Mouse (Mus musculus) midbrain, embryonic 14.5 days (tissue): ENCODE measurements around the gene Ncam1. TPM values are rescaled to one million over a fixed set of nuclear protein-coding genes. Genes with fewer than 3 reads are reported as not detected.
A peak's percentile ranks its signal among the peaks of the same experiment; 100 is the strongest.

Experiments used
- ATAC-seq: fragments of 200-750 bp; cut with Nextera tagmentation; 2 replicates; pipeline ENCODE4 v1.8.0; 2017; ENCODE audit warnings: moderate number of reproducible peaks, moderate library complexity; ENCODE audit not compliant: low FRiP score, low TSS enrichment
- DNase-seq: peaks from one replicate; pipeline ENCODE4 v3.0.0-alpha.2; 2015
- H3K27ac ChIP-seq: fragments of 300-500 bp; sonication (generic); replicated peaks from 2 replicates; pipeline ENCODE4 v1.5.1; 2014; ENCODE audit warnings: mild to moderate bottlenecking, low read depth, low read length, moderate library complexity
- H3K27me3 ChIP-seq: fragments of 300-500 bp; sonication (generic); 2 replicates; pipeline ENCODE4 v1.6.1; 2014; ENCODE audit warnings: low read length, control low read depth, mixed read lengths; ENCODE audit not compliant: control insufficient read depth, insufficient read depth
- H3K36me3 ChIP-seq: fragments of 300-500 bp; sonication (generic); 2 replicates; pipeline ENCODE4 v1.6.1; 2014; ENCODE audit warnings: low read length, control low read depth; ENCODE audit not compliant: control insufficient read depth, insufficient read depth
- H3K4me1 ChIP-seq: fragments of 300-500 bp; sonication (generic); 2 replicates; pipeline ENCODE4 v1.6.1; 2014; ENCODE audit warnings: mild to moderate bottlenecking, antibody characterized with exemption, low read length, control low read depth; ENCODE audit not compliant: control insufficient read depth, insufficient read depth
- H3K4me2 ChIP-seq: fragments of 300-500 bp; sonication (generic); 2 replicates; pipeline ENCODE4 v1.6.1; 2014; ENCODE audit warnings: mild to moderate bottlenecking, low read length, moderate library complexity
- H3K4me3 ChIP-seq: fragments of 300-500 bp; sonication (generic); replicated peaks from 2 replicates; pipeline ENCODE4 v1.5.1; 2014; ENCODE audit warnings: low read depth, low read length
- H3K9ac ChIP-seq: fragments of 300-500 bp; sonication (generic); replicated peaks from 2 replicates; pipeline ENCODE4 v1.6.1; 2014; ENCODE audit warnings: mild to moderate bottlenecking, low read length, moderate library complexity
- H3K9me3 ChIP-seq: fragments of 300-500 bp; sonication (generic); 2 replicates; pipeline ENCODE4 v1.6.1; 2016; ENCODE audit warnings: low read length, control low read depth, mixed read lengths; ENCODE audit not compliant: control insufficient read depth
- WGBS: fragments of 180-500 bp; shearing (Covaris S2); extraction: QIAGEN DNeasy Blood & Tissue Kit; methylation state at CpG from one replicate; pipeline ENCODE4 v1.1.7; 2014; 5-methylcytosine and 5-hydroxymethylcytosine counted together
- polyA plus RNA-seq: library from polyadenylated mRNA; unstranded; fragments of >200 nt; fragmentation: Nextera tagmentation; extraction: Ambion mirVana; gene quantifications from 2 replicates; pipeline ENCODE4 v1.2.1, GENCODE M21; 2014

Ncam1 gene
- polyA plus RNA-seq, 1 experiment from 2014 or later = 389 TPM

GRCm38 (mm10) chr9:49502245-49502644 is 296.5 kb downstream of the Ncam1 start:
- 89% methylated on average over 4 of the region's 4 CpGs for WGBS

GRCm38 (mm10) chr9:49499878-49500277 is 298.8 kb downstream of the Ncam1 start:
- Histone ChIP-seq H3K4me1 (no peaks in the 10 kb centered on the region), H3K9ac (no peak overlapping the region), H3K36me3 (peaks cover 19% of the 10 kb centered on the region), H3K27ac (no peak overlapping the region), H3K27me3 (no peaks in the 10 kb centered on the region), H3K4me2 (no peak overlapping the region), H3K9me3 (no peaks in the 10 kb centered on the region), H3K4me3 (no peak overlapping the region)
- DNase-seq (no peak), ATAC-seq (no peak)
- 89% methylated on average over 2 of the region's 2 CpGs for WGBS

More at GRCm38 (mm10) chr9:49502245-49502644, 296.5 kb downstream of the Ncam1 start:
- DNase-seq = no peak
- no peaks in the 10 kb centered on the region for H3K27me3 ChIP-seq
- H3K27ac ChIP-seq = no peak overlapping the region
- H3K4me2 ChIP-seq = no peak overlapping the region
- no peak overlapping the region for H3K4me3 ChIP-seq
- ATAC-seq = no peak
- no peaks in the 10 kb centered on the region for H3K9me3 ChIP-seq
- no peak overlapping the region for H3K9ac ChIP-seq
- H3K36me3 ChIP-seq = peaks cover 42% of the 10 kb centered on the region
- H3K4me1 ChIP-seq = no peaks in the 10 kb centered on the region

GRCm38 (mm10) chr9:49493979-49494649 is 304.6 kb downstream of the Ncam1 start:
- DNase-seq (peak; percentile 96), ATAC-seq (peak; percentile 78)
- Histone ChIP-seq H3K36me3 (no peaks in the 10 kb centered on the region), H3K4me1 (peaks cover 5% of the 10 kb centered on the region), H3K27me3 (no peaks in the 10 kb centered on the region), H3K9me3 (no peaks in the 10 kb centered on the region), H3K4me2 (peak overlapping the region; percentile 37), H3K9ac (0 out of 2 replicates have a peak overlapping the region, but pooled peaks have one; percentile 21), H3K4me3 (no peak overlapping the region), H3K27ac (0 out of 2 replicates have a peak overlapping the region, but pooled peaks have one; percentile 32)
- 0% methylated on average over 4 of the region's 4 CpGs for WGBS

GRCm38 (mm10) chr9:49490609-49491008 is 308.1 kb downstream of the Ncam1 start:
- H3K36me3 ChIP-seq = no peaks in the 10 kb centered on the region
- DNase-seq = no peak
- H3K9me3 ChIP-seq = no peaks in the 10 kb centered on the region
- H3K4me1 ChIP-seq = peaks cover 14% of the 10 kb centered on the region
- no peak overlapping the region for H3K9ac ChIP-seq
- H3K27me3 ChIP-seq = no peaks in the 10 kb centered on the region
- no peak overlapping the region for H3K4me2 ChIP-seq
- WGBS = 82% methylated on average over 4 of the region's 4 CpGs
- H3K4me3 ChIP-seq = no peak overlapping the region
- H3K27ac ChIP-seq = no peak overlapping the region
- ATAC-seq = no peak

GRCm38 (mm10) chr9:49488912-49489895 is 309.5 kb downstream of the Ncam1 start:
- Histone ChIP-seq H3K27ac (no peak overlapping the region), H3K9ac (no peak overlapping the region; the same call in 1 of the 2 replicates), H3K4me1 (peaks cover 17% of the 10 kb centered on the region), H3K4me3 (no peak overlapping the region), H3K27me3 (no peaks in the 10 kb centered on the region), H3K36me3 (no peaks in the 10 kb centered on the region), H3K4me2 (peak overlapping the region; percentile 33), H3K9me3 (no peaks in the 10 kb centered on the region)
- WGBS = 34% methylated on average over 16 of the region's 16 CpGs
- ATAC-seq (peak; percentile 65; the same call in 1 of the 2 replicates), DNase-seq (peak; percentile 90)

GRCm38 (mm10) chr9:49488258-49488657 is 310.5 kb downstream of the Ncam1 start:
- DNase-seq = no peak
- H3K27me3 ChIP-seq = no peaks in the 10 kb centered on the region
- 80% methylated on average over 7 of the region's 7 CpGs for WGBS

GRCm38 (mm10) chr9:49487657-49487943 is 311.1 kb downstream of the Ncam1 start:
- Histone ChIP-seq H3K4me3 (no peak overlapping the region), H3K27ac (no peak overlapping the region), H3K36me3 (no peaks in the 10 kb centered on the region), H3K9ac (no peak overlapping the region), H3K27me3 (no peaks in the 10 kb centered on the region), H3K4me1 (peaks cover 15% of the 10 kb centered on the region), H3K9me3 (no peaks in the 10 kb centered on the region), H3K4me2 (no peak overlapping the region)
- ATAC-seq = no peak
- no peak for DNase-seq
- 86% methylated on average over 6 of the region's 6 CpGs for WGBS

More at GRCm38 (mm10) chr9:49488258-49488657, 310.5 kb downstream of the Ncam1 start:
- Histone ChIP-seq H3K4me1 (peaks cover 15% of the 10 kb centered on the region), H3K9ac (no peak overlapping the region), H3K27ac (no peak overlapping the region), H3K9me3 (no peaks in the 10 kb centered on the region), H3K36me3 (no peaks in the 10 kb centered on the region), H3K4me2 (no peak overlapping the region), H3K4me3 (no peak overlapping the region)
- no peak for ATAC-seq

GRCm38 (mm10) chr9:49486805-49487656 is 311.7 kb downstream of the Ncam1 start:
- ATAC-seq (no peak), DNase-seq (no peak)
- H3K36me3 ChIP-seq = no peaks in the 10 kb centered on the region
- peaks cover 15% of the 10 kb centered on the region for H3K4me1 ChIP-seq
- H3K27ac ChIP-seq = no peak overlapping the region
- H3K27me3 ChIP-seq = no peaks in the 10 kb centered on the region
- no peak overlapping the region for H3K4me3 ChIP-seq
- H3K9me3 ChIP-seq = no peaks in the 10 kb centered on the region
- H3K9ac ChIP-seq = no peak overlapping the region
- WGBS = 77% methylated on average over 9 of the region's 9 CpGs
- H3K4me2 ChIP-seq = no peak overlapping the region
